Mouse (Mus musculus): ENCODE measurements around the gene Zfp790. TPM values are rescaled to one million over a fixed set of nuclear protein-coding genes. Genes with fewer than 3 reads are reported as not detected.

Zfp790 gene
- 11.8 and 12.5 TPM in 2 replicates for polyA plus RNA-seq (2015; fragmentation: Nextera tagmentation; extraction: Ambion mirVana)

GRCm38 (mm10) chr7:29815910-29816429 lies at the start of gene Zfp790:
TSS of gene Zfp790 (plus strand) at chr7:29816114.

GRCm38 (mm10) chr7:29768090-29768900 lies 47.6 kb upstream of the Zfp790 start, which contains the start of gene Zfp84:
TSS of gene Zfp84 (plus strand) at chr7:29768552.

GRCm38 (mm10) chr7:29783871-29784551 lies 31.9 kb upstream of the Zfp790 start, which contains the start of gene Zfp30:
TSS of gene Zfp30 (plus strand) at chr7:29783998.

DNA sequence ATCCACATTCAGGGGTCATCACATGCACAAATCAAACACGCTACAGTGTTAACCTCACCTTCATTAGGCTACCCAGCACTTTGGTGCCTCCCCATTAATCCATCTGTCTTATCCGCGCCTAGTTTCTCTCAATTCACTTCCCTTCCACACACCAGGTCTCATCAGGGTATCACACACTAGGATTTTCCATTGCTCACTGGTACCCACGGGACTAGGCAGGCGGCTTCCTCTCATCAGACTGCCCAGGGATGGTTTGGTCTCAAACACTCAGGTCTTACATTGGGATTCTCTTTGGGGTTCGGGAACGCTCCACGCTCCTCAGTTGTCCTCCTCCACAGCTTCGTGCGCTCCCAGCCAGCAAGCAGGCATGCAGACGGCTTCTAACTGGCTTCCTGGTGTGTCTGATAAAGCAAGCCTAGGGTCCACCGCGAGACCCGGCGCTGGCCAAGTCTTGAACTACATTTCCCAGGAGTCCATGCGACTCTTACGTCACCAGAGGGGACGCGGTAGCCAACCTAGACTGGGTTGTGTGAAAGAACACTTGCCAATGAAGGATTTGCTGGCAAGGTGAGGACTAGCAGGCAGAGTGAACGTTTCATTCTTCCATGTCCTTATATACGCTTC lies 37.4 kb downstream of the Zfp790 start, which contains the start of gene Zfp940:
Gene Zfp940 (minus strand): TSS at position 451 of the 624 bp plus-strand sequence.

GRCm38 (mm10) chr7:29859532-29860517 lies 43.9 kb downstream of the Zfp790 start, which contains the start of gene Zfp420:
TSS of gene Zfp420 (plus strand) at chr7:29859979.

MicroRNAs within 50 kb of the gene (microRNA counts, 519-probe panel; counts per million panel counts)
- 40.5 counts per million for microRNA mmu-miR-1964

Small RNA genes lying within 50 kb of the gene (microRNA-seq; reads per million reads assigned to microRNA genes)
- gene Mir1964, result not detected

Other genes with a start within 250 kb of the Zfp790 start
- 0.06 and 0.14 TPM in 2 replicates for gene Catsperg2, start 89.1 kb upstream of the Zfp790 start, polyA plus RNA-seq (2015; fragmentation: Nextera tagmentation; extraction: Ambion mirVana)
- 7.3 and 7.4 TPM in 2 replicates for gene Zfp84, start 47.6 kb upstream of the Zfp790 start, polyA plus RNA-seq (2015; fragmentation: Nextera tagmentation; extraction: Ambion mirVana)
- 11.2 and 12.6 TPM in 2 replicates for gene Zfp30, start 32.1 kb upstream of the Zfp790 start, polyA plus RNA-seq (2015; fragmentation: Nextera tagmentation; extraction: Ambion mirVana)
- gene Zfp940, start 37.6 kb downstream of the Zfp790 start, polyA plus RNA-seq (2015; fragmentation: Nextera tagmentation; extraction: Ambion mirVana), result 9.0 and 10.2 TPM in 2 replicates
- 13.2 and 14.1 TPM in 2 replicates for gene Zfp420, start 43.9 kb downstream of the Zfp790 start, polyA plus RNA-seq (2015; fragmentation: Nextera tagmentation; extraction: Ambion mirVana)
- gene Zfp27, start 90.5 kb downstream of the Zfp790 start, polyA plus RNA-seq (2015; fragmentation: Nextera tagmentation; extraction: Ambion mirVana), result 9.3 and 9.5 TPM in 2 replicates
- 3.9 and 4.0 TPM in 2 replicates for gene Zfp383, start 92.1 kb downstream of the Zfp790 start, polyA plus RNA-seq (2015; fragmentation: Nextera tagmentation; extraction: Ambion mirVana)
- gene Zfp74, start 138.0 kb downstream of the Zfp790 start, polyA plus RNA-seq (2015; fragmentation: Nextera tagmentation; extraction: Ambion mirVana), result 14.1 and 18.0 TPM in 2 replicates
- 3.5 and 3.8 TPM in 2 replicates for gene Zfp568, start 167.8 kb downstream of the Zfp790 start, polyA plus RNA-seq (2015; fragmentation: Nextera tagmentation; extraction: Ambion mirVana)
- gene Zfp14, start 235.3 kb downstream of the Zfp790 start, polyA plus RNA-seq (2015; fragmentation: Nextera tagmentation; extraction: Ambion mirVana), result 7.7 and 8.9 TPM in 2 replicates

Measured in neural tube, postnatal 0 days (tissue).